Mouse (Mus musculus) colon, adult 2 months (tissue): Measurements from ENCODE around the gene CT030661.1. TPM values are rescaled to one million over a fixed set of nuclear protein-coding genes. Genes with fewer than 3 reads are reported as not detected.

Experiments
- polyA plus RNA-seq: library from polyadenylated mRNA; depleted of rRNA; stranded (reverse); fragments of >200 nt; gene quantifications from 2 replicates; pipeline ENCODE4 v1.2.3, GENCODE M21; 2012; rRNA removed

Gene CT030661.1
- 0.42 and 0.61 TPM in 2 replicates for polyA plus RNA-seq

GRCm38 (mm10) chr17:22314730-22315226 lies at the start of gene CT030661.1:
Gene CT030661.1, minus strand, starts transcription at chr17:22314837.

DNA sequence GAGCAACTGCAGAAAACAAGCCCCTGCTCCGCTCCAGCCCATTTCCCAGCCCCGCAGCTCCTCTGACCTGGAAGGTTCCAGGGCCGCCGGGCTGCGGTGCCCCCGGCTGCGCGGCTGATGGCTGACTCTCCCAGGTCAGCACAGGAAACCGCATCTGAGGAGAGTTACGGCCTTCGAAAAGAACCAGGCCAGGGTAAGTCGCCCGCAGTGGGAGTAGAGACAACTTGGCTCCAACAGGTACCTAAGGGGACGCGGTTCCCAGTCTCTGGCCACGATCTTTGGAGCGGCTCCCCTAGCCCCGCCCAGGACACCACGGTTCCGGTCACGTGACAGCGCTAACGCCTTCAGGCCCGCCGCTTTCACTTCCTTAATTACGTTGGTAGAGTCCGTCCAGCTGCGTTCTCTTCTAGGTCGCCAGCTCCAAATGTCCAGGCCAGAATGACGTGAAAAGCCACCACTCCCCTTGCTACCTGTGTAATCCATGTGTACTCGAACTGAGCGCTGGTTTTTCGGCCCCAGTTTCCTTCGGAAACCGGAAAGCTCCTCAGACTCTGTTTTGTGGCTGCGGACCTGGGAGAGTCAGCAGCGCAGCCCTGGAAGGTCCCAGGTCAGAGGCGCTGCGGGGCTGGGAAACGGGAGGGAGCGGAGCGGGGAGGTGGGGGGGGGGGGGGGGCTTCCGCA lies 46.6 kb upstream of the CT030661.1 start, which contains the start of the genes Zfp944 and Zfp758:
Gene Zfp944 (minus strand): TSS at position 300 of the 681 bp plus-strand sequence.
Gene Zfp758 (plus strand): TSS at position 353 of the 681 bp plus-strand sequence.

Other genes starting within 250 kb of the CT030661.1 start
- 0.09 and 0.14 TPM in 2 replicates for gene Zfp947, start 148.6 kb downstream of the CT030661.1 start, polyA plus RNA-seq
- 0.19 and 0.20 TPM in 2 replicates for gene Zfp994, start 89.2 kb downstream of the CT030661.1 start, polyA plus RNA-seq
- 2.7 and 4.2 TPM in 2 replicates for gene Zfp944, start 46.6 kb upstream of the CT030661.1 start, polyA plus RNA-seq
- 0.58 and 0.65 TPM in 2 replicates for gene Zfp758, start 46.6 kb upstream of the CT030661.1 start, polyA plus RNA-seq
- 4.6 and 5.1 TPM in 2 replicates for gene Zfp946, start 109.4 kb upstream of the CT030661.1 start, polyA plus RNA-seq